Mouse (Mus musculus): ENCODE data around the gene Gm20914. TPM values are rescaled to one million over a fixed set of nuclear protein-coding genes. Genes with fewer than 3 reads are reported as not detected.
"Not testable (repeated sequence)": the region's sequence is repeated elsewhere in the genome, so short reads cannot be mapped to it uniquely, and the experiment has no call there.

Gene Gm20914
- polyA plus RNA-seq (2015; fragmentation: Nextera tagmentation; extraction: Ambion mirVana), result not detected in 2 replicates

DNA sequence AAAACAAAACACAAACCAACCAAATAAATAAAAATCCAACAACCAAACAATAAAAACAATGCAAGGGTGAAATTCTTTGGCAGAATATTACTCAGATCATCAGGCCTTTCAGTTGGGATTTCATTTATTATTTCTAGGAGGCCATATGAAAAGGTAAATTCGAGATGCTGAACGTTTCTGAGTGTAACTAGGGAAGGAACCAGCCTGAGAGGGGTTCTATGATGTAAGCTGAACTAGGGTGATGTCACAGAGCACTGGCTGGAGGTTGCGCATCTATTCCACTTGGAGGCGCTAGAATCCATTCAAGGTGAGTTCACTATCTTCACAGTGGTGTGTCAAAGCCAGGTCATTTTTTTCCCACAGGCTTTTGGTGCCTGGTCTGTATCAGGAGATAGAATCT is at the start of gene Gm20914:
Gm20914 (plus strand) TSS at position 301 of the 400 bp plus-strand sequence.
- H3K4me1 ChIP-seq (replicated peaks); H3K27ac ChIP-seq; H3K36me3 ChIP-seq; H3K27me3 ChIP-seq; H3K9ac ChIP-seq (replicated peaks); H3K4me3 ChIP-seq (replicated peaks); ATAC-seq; H3K9me3 ChIP-seq; H3K4me2 ChIP-seq (replicated peaks): not testable (repeated sequence)
- WGBS, result no CpG with 5 or more reads among the region's 4 CpGs

Other genes with a start within 250 kb of the Gm20914 start
- gene Gm21854, start 69.0 kb upstream of the Gm20914 start, polyA plus RNA-seq (2015; fragmentation: Nextera tagmentation; extraction: Ambion mirVana), result not detected in 2 replicates
- gene Gm28171, start 67.4 kb downstream of the Gm20914 start, polyA plus RNA-seq (2015; fragmentation: Nextera tagmentation; extraction: Ambion mirVana), result not detected in 2 replicates
- not detected in 2 replicates for gene Gm21778, start 216.5 kb downstream of the Gm20914 start, polyA plus RNA-seq (2015; fragmentation: Nextera tagmentation; extraction: Ambion mirVana)

Data from midbrain, embryonic 13.5 days (tissue).